Mouse (Mus musculus) ES-CJ7 (cell line): ENCODE results near the gene Sgo2b.
"Not testable (repeated sequence)": the region's sequence is repeated elsewhere in the genome, so short reads cannot be mapped to it uniquely, and the experiment has no call there.

Experiments used
- DNase-seq: peaks from one replicate; pipeline ENCODE4 v3.0.0; 2011; ENCODE audit warnings: low read depth, low spot score

The Sgo2b gene

DNA sequence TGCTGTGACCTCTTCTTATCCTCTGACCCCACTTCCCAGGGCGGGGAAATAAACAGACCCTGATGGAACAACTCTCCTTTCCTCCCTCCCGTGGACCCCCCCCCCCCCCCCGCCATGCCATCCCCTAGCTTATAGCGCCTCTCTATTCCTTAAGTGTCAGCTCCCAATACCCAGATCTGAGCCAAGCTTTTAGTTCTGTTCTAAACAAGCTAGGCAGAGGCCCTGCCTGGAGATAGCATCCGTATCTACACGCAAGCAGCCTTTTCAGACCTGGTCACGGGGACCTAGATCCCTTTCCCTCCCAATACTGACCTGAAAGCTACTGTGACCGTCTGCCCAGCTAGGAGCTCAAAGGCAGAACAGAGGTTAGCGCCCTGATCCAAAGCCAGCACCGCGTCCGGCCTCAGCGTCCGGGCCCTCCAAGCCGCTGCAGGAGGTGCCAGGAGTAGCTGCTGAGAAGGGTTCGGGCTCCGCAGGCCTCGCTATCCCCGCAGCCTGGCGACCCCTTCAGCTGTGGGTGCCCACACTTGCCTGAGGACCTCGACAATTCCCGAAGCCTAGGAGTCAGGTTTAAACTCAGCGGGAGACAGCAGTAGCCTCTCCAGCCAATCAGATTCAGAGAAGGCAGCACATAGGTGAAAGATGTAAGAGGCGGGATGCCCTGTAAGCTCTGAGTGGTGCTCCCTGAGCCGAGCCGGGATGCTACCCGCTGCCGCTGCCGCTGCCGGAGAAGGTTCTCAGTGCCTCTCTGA, at the start of gene Sgo2b:
TSS of gene Sgo2b (minus strand) at position 623 of the 752 bp plus-strand sequence.
- peak; percentile 73 for DNase-seq

- peak; percentile 37 for DNase-seq
Observed at GRCm38 (mm10) chr8:63970612-63971391, 18.8 kb upstream of the Sgo2b start.

DNA sequence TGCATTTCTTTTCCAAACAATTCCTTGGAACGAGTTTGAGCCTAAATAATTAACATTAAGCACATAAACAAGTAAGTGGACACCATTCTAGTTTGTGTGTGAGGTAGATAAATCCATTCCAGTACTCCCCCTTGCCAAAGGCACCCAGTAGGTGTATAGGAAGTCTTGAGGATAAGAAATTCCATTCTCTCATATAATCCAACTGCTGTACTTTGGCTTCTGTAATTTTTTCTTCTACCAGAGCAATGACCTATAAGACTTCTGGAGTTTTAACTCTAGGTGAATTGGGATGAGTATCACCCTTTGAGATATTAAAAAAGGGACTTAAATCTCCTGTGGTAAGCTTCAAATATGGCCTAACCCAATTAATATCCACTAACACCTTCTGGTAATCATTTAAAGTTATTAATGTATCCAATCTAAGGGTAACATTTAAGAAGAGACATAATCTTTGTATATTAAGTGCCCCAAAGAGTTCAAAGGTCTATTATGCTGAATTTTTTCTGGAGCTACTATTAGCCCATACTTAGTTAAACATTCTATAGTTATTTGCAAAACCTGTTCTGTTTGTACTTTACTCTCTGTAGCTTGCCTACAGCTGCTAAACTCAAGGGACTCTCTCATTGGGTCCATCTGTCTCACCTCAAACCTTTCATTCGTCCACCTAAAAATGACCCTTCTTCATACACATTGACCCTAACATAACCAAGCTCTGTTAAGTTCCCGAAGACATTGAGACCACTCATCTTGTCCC, 9.2 kb upstream of the Sgo2b start:
- DNase-seq, result no peak

DNA sequence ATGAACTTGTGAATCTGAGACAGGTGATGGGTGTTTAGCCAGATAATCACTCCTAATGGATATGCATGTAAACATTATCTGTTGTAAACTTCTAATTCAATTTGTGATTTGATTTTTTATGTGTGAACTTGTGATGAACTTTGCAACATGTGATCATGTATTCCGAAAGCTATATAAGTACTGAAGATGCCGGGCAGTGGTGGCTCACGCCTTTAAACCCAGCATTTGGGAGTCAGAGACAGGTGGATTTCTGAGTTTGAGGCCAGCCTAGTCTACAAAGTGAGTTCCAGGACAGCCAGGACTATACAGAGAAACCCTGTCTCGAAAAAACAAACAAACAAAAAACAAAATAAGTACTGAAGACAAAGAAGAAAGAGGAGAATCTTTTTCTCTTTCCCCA, 1.8 kb upstream of the Sgo2b start:
- not testable (repeated sequence) for DNase-seq

- peak; percentile 68 for DNase-seq
Observed at GRCm38 (mm10) chr8:63933171-63933570, 18.9 kb downstream of the Sgo2b start.

- peak; percentile 98 for DNase-seq
Observed at GRCm38 (mm10) chr8:63929301-63930097, 22.5 kb downstream of the Sgo2b start.

- no peak for DNase-seq
Observed at GRCm38 (mm10) chr8:63921257-63921960, 30.6 kb downstream of the Sgo2b start.

GRCm38 (mm10) chr8:63895096-63895495, 57.0 kb downstream of the Sgo2b start:
- no peak for DNase-seq

- no peak for DNase-seq
Observed at GRCm38 (mm10) chr8:63878353-63878752, 73.7 kb downstream of the Sgo2b start.

GRCm38 (mm10) chr8:63877393-63877792, 74.7 kb downstream of the Sgo2b start:
- DNase-seq, result peak; percentile 79

GRCm38 (mm10) chr8:63876949-63877348, 75.1 kb downstream of the Sgo2b start:
- DNase-seq, result no peak
